Comparison of ENCODE assay signal across 9 mouse cellular contexts in genomic region chr8:124608239-124608971, GRCm38 (mm10). TPM values are rescaled to one million over a fixed set of nuclear protein-coding genes. Genes with fewer than 3 reads are reported as not detected.
DNase-seq lines count a peak whose midpoint lies in the region; ATAC-seq and TF ChIP-seq lines count a peak whose summit lies in the region.
"Had no signal": no experiment of that assay in that cellular context is flagged by ENCODE, and none has a peak within 500 bp of the region (broad histone marks: within the 10 kb centered on the region; RNA-seq: fewer than 3 reads in every experiment).

No protein-coding gene starts in this region.

- no peaks in the 10 kb centered on the region for H3K27me3 ChIP-seq in kidney, postnatal 0 days (ENCODE audit: insufficient read depth, low read length)
- H3K27me3 ChIP-seq in CH12.LX (replicated peaks) = peaks cover 82% of the 10 kb centered on the region
- H3K27me3 ChIP-seq in limb, embryonic 10.5 days (ENCODE audit: low read depth, poor library complexity, severe bottlenecking) = no peaks in the 10 kb centered on the region

- 59% methylated on average over 13 of the region's 13 CpGs for WGBS in kidney, postnatal 0 days
- 77% methylated on average over 13 of the region's 13 CpGs for WGBS in limb, embryonic 10.5 days

- dilution Hi-C loops in CH12.LX (cut with MboI; ENCODE audit: extremely low pct_ligation_motif_present, extremely low pct_unique_long_range_greater_than_20kb, low sequenced_read_pairs) = no loop called here

- no peak overlapping the region for H3K9ac ChIP-seq in kidney, postnatal 0 days (ENCODE audit: low read depth, low read length)
- H3K9ac ChIP-seq in CH12.LX (ENCODE audit: insufficient read depth, low read depth) = no peak overlapping the region

- in situ Hi-C loops in CH12.LX (cut with MboI; ENCODE audit: low pct_ligation_motif_present, low pct_unique_long_range_greater_than_20kb, low sequenced_read_pairs) = no loop called here

- no peaks in the 10 kb centered on the region for H3K9me3 ChIP-seq in kidney, postnatal 0 days (replicated peaks; ENCODE audit: low read length)
- no peaks in the 10 kb centered on the region for H3K9me3 ChIP-seq in CH12.LX (replicated peaks; ENCODE audit: low read length)
- no peaks in the 10 kb centered on the region for H3K9me3 ChIP-seq in limb, embryonic 10.5 days (replicated peaks)

- peak; percentile 65 for TF ChIP-seq CTCF in kidney, postnatal 0 days (IDR thresholded peaks at IDR 0.05; ENCODE audit: low read depth)
- TF ChIP-seq CTCF in CH12.LX (conservative IDR thresholded peaks at IDR 0.05 in 1 of 2, IDR thresholded peaks at IDR 0.05 in 1 of 2; ENCODE audit: low read depth in 2 of 2, low read length in 2 of 2) = peak; percentile 52 to 82

- TF ChIP-seq POLR2A in CH12.LX (IDR thresholded peaks at IDR 0.05; ENCODE audit: low read depth, low read length) = no peak

- H3K27ac ChIP-seq in kidney, postnatal 0 days = peak overlapping the region; percentile 62
- no peak overlapping the region for H3K27ac ChIP-seq in CH12.LX (ENCODE audit: insufficient read depth, low read depth)
- no peak overlapping the region for H3K27ac ChIP-seq in limb, embryonic 10.5 days
- H3K27ac ChIP-seq: macrophage had no signal

- DNase-seq in CD4-positive, CD25-positive, alpha-beta regulatory T cell, adult 2 months (ENCODE audit: low read depth, low spot score) = peak; percentile 25
- peak; percentile 64 for DNase-seq in kidney, postnatal 0 days (ENCODE audit: low spot score)
- DNase-seq in kidney, postnatal 14 days = no peak
- peak; percentile 55 for DNase-seq in CH12.LX (ENCODE audit: extremely low read depth)
- no peak for DNase-seq in urinary bladder, postnatal 14 days (ENCODE audit: low spot score)
- DNase-seq in limb, embryonic 10.5 days (ENCODE audit: low spot score) = no peak

- no peaks in the 10 kb centered on the region for H3K4me1 ChIP-seq in kidney, postnatal 0 days (replicated peaks; ENCODE audit: insufficient read depth, low read length)
- H3K4me1 ChIP-seq in CH12.LX (ENCODE audit: control insufficient read depth in 1 of 2, insufficient read depth in 2 of 2) = peaks cover 0 to 6% of the 10 kb centered on the region in 2 experiments; a peak in 1 of 4 replicates
- H3K4me1 ChIP-seq in limb, embryonic 10.5 days = no peaks in the 10 kb centered on the region

- no peak overlapping the region for H3K4me2 ChIP-seq in kidney, postnatal 0 days (ENCODE audit: low read length)
- H3K4me2 ChIP-seq in CH12.LX (ENCODE audit: insufficient read depth, low read depth, poor library complexity, severe bottlenecking) = peak overlapping the region; percentile 69

- no peaks in the 10 kb centered on the region for H3K79me2 ChIP-seq in CH12.LX (replicated peaks; ENCODE audit: control insufficient read depth, extremely low read depth, insufficient read depth, poor library complexity, severe bottlenecking)

- TF ChIP-seq EP300 in CH12.LX (IDR thresholded peaks at IDR 0.05; ENCODE audit: low read length) = no peak

- H3K36me3 ChIP-seq in kidney, postnatal 0 days (ENCODE audit: insufficient read depth, low read length) = no peaks in the 10 kb centered on the region
- H3K36me3 ChIP-seq in CH12.LX (replicated peaks in 1 of 2; ENCODE audit: control insufficient read depth in 1 of 2, insufficient read depth in 1 of 2, low read length in 1 of 2) = no peaks in the 10 kb centered on the region
- no peaks in the 10 kb centered on the region for H3K36me3 ChIP-seq in limb, embryonic 10.5 days

- ATAC-seq in CD4-positive, CD25-positive, alpha-beta regulatory T cell, adult 4 months = no peak
- ATAC-seq in kidney, postnatal 0 days (replicated peaks; ENCODE audit: low FRiP score, low read depth) = no peak
- peak; percentile 53; the same call in 1 of the 2 replicates for ATAC-seq in granulocyte monocyte progenitor cell, adult 5-6 weeks (replicated peaks; ENCODE audit: poor library complexity, severe bottlenecking)

- no peak overlapping the region for H3K4me3 ChIP-seq in kidney, postnatal 0 days (replicated peaks; ENCODE audit: low read depth, low read length)
- H3K4me3 ChIP-seq in CH12.LX (replicated peaks in 1 of 3; ENCODE audit: low read depth in 2 of 3, low read length in 2 of 3, poor library complexity in 1 of 3) = no peak overlapping the region
- H3K4me3 ChIP-seq in limb, embryonic 10.5 days = no peak overlapping the region

- peak; percentile 49 for TF ChIP-seq RAD21 in CH12.LX (IDR thresholded peaks at IDR 0.05; ENCODE audit: low read depth, low read length)

TF ChIP-seq in CH12.LX, 34 proteins besides CTCF, POLR2A, EP300 and RAD21:
- TF ChIP-seq ZKSCAN1 (IDR thresholded peaks at IDR 0.05; ENCODE audit: borderline replicate concordance, low read depth, low read length) (no peak), MEF2A (IDR thresholded peaks at IDR 0.05; ENCODE audit: borderline replicate concordance, low read depth, low read length) (no peak), CHD2 (IDR thresholded peaks at IDR 0.05; ENCODE audit: low read length) (no peak), CHD1 (IDR thresholded peaks at IDR 0.05; ENCODE audit: low read depth, low read length) (no peak), MXI1 (IDR thresholded peaks at IDR 0.05; ENCODE audit: low read depth, low read length) (no peak), MAZ (IDR thresholded peaks at IDR 0.05; ENCODE audit: low read depth, low read length) (peak; percentile 63; the same call in 1 of the 2 replicates), USF2 (conservative IDR thresholded peaks at IDR 0.05; ENCODE audit: low read depth, low read length) (no peak), BHLHE40 (IDR thresholded peaks at IDR 0.05; ENCODE audit: low read depth, low read length) (0 out of 2 replicates have a peak, but pooled peaks have one; percentile 11), SMC3 (IDR thresholded peaks at IDR 0.05; ENCODE audit: low read depth, low read length) (peak; percentile 51), MAX (IDR thresholded peaks at IDR 0.05; ENCODE audit: low read length) (peak; percentile 24; the same call in 1 of the 2 replicates), ELF1 (IDR thresholded peaks at IDR 0.05; ENCODE audit: low read depth, low read length) (0 out of 2 replicates have a peak, but pooled peaks have one; percentile 34), NELFE (IDR thresholded peaks at IDR 0.05; ENCODE audit: low read depth, low read length) (peak; percentile 15; the same call in 1 of the 2 replicates), MYC (IDR thresholded peaks at IDR 0.05; ENCODE audit: low read depth, low read length) (0 out of 2 replicates have a peak, but pooled peaks have one; percentile 39), UBTF (IDR thresholded peaks at IDR 0.05; ENCODE audit: low read depth, low read length) (no peak), JUND (conservative IDR thresholded peaks at IDR 0.05; ENCODE audit: low read depth, low read length) (no peak), MAFK (IDR thresholded peaks at IDR 0.05; ENCODE audit: insufficient replicate concordance, low read length) (no peak), RCOR1 (conservative IDR thresholded peaks at IDR 0.05; ENCODE audit: low read depth, low read length) (no peak), SIN3A (IDR thresholded peaks at IDR 0.05; ENCODE audit: low read length) (no peak)

RNA-seq across cellular contexts. Expression of gene Capn9, which starts 32.5 kb away (rescaled TPM):
- polyA plus RNA-seq in CD4-positive, CD25-positive, alpha-beta regulatory T cell, adult 4 months (2017; shearing (Covaris generic)) = not detected
- 0.20 and 0.24 TPM in 2 replicates for polyA plus RNA-seq in kidney, postnatal 0 days (2015; fragmentation: Nextera tagmentation; extraction: Ambion mirVana)
- total RNA-seq in CH12.LX (2012; rRNA removed) (not detected in 2 replicates), CH12.LX (2014; rRNA removed) (not detected in 2 replicates)
- polyA plus RNA-seq in CH12.LX (2012; ENCODE audit: insufficient read length, low read depth) = 0.10 TPM in 1 of 2 replicates, not detected in the other
- not detected in 2 replicates for total RNA-seq in granulocyte monocyte progenitor cell, adult 5-6 weeks (2014; fragmentation: Nextera tagmentation)
- total RNA-seq in granulocyte monocyte progenitor cell, adult 5-6 weeks (2017) = not detected in 2 replicates
- not detected in 2 replicates for polyA plus RNA-seq in limb, embryonic 10.5 days (2016; fragmentation: Nextera tagmentation; extraction: Ambion mirVana)
- polyA plus RNA-seq: macrophage had no signal

RNA-seq across cellular contexts. Expression of gene Agt, which starts 38.9 kb away (rescaled TPM):
- polyA plus RNA-seq in CD4-positive, CD25-positive, alpha-beta regulatory T cell, adult 4 months (2017; shearing (Covaris generic)) = not detected
- 15.8 and 22.8 TPM in 2 replicates for polyA plus RNA-seq in kidney, postnatal 0 days (2015; fragmentation: Nextera tagmentation; extraction: Ambion mirVana)
- not detected in 2 replicates for total RNA-seq in CH12.LX (2012; rRNA removed)
- not detected in 2 replicates for total RNA-seq in CH12.LX (2014; rRNA removed)
- not detected in 2 replicates for polyA plus RNA-seq in CH12.LX (2012; ENCODE audit: insufficient read length, low read depth)
- total RNA-seq in granulocyte monocyte progenitor cell, adult 5-6 weeks (2014; fragmentation: Nextera tagmentation) = not detected in 2 replicates
- not detected in 2 replicates for total RNA-seq in granulocyte monocyte progenitor cell, adult 5-6 weeks (2017)
- polyA plus RNA-seq in limb, embryonic 10.5 days (2016; fragmentation: Nextera tagmentation; extraction: Ambion mirVana) = not detected in 2 replicates
- polyA plus RNA-seq: macrophage had no signal

RNA-seq across cellular contexts. Expression of gene 2310022B05Rik, which starts 54.8 kb away (rescaled TPM):
- polyA plus RNA-seq in CD4-positive, CD25-positive, alpha-beta regulatory T cell, adult 4 months (2017; shearing (Covaris generic)) = under 1 TPM; 0.70 to 0.94 TPM
- polyA plus RNA-seq in kidney, postnatal 0 days (2015; fragmentation: Nextera tagmentation; extraction: Ambion mirVana) = 30.2 and 32.0 TPM in 2 replicates
- total RNA-seq in CH12.LX (2012; rRNA removed) = 3.4 and 5.7 TPM in 2 replicates
- 2.2 and 3.2 TPM in 2 replicates for total RNA-seq in CH12.LX (2014; rRNA removed)
- 7.1 and 7.8 TPM in 2 replicates for polyA plus RNA-seq in CH12.LX (2012; ENCODE audit: insufficient read length, low read depth)
- total RNA-seq in granulocyte monocyte progenitor cell, adult 5-6 weeks (2014; fragmentation: Nextera tagmentation) = 9.6 and 10.7 TPM in 2 replicates
- total RNA-seq in granulocyte monocyte progenitor cell, adult 5-6 weeks (2017) = 1.2 and 1.4 TPM in 2 replicates
- polyA plus RNA-seq in limb, embryonic 10.5 days (2016; fragmentation: Nextera tagmentation; extraction: Ambion mirVana) = 22.7 and 23.5 TPM in 2 replicates

Comparison
In these comparisons a context has a peak if more than half of its experiments do, and no peak if none do; other contexts are left out.
1. DNase-seq: peak in CD4-positive, CD25-positive, alpha-beta regulatory T cell, adult 2 months (single experiment), kidney, postnatal 0 days (single experiment) and CH12.LX (single experiment); none in kidney, postnatal 14 days (single experiment), urinary bladder, postnatal 14 days (single experiment) and limb, embryonic 10.5 days (single experiment).
2. RNA of gene Agt, which starts 38.9 kb away (polyA plus RNA-seq): 15.8 to 22.8 TPM in kidney, postnatal 0 days; not detected in CD4-positive, CD25-positive, alpha-beta regulatory T cell, adult 4 months, not detected in CH12.LX and not detected in limb, embryonic 10.5 days; every median in the first group is over 10 times any median in the second.